Mouse (Mus musculus) layer of hippocampus, adult 2 months (tissue): ENCODE measurements at regions not wholly inside any gene's neighbourhood (a gene's known extent, or its start where the extent isn't known, plus 50 kb on each side); places are given as distances from the start of the nearest gene placed in this dataset.

Experiments
- DNase-seq, 2 experiments: peaks; one replicate each; pipeline ENCODE4 v3.0.0; 2022; ENCODE audit warnings: low spot score in 2 of 2
- H3K27ac ChIP-seq: fragments of 200-600 bp; 2 replicates; pipeline ENCODE4 v1.8.1; 2022
- H3K4me3 ChIP-seq: fragments of 200-600 bp; 2 replicates; pipeline ENCODE4 v1.8.1; 2022; ENCODE audit warnings: mild to moderate bottlenecking
- CTCF ChIP-seq: fragments of 200-600 bp; conservative IDR thresholded peaks from 2 replicates; pipeline ENCODE4 v1.8.1; 2022; ENCODE audit warnings: antibody characterized with exemption, mild to moderate bottlenecking, moderate library complexity

- Histone ChIP-seq H3K27ac (no peak overlapping the region), H3K4me3 (no peak overlapping the region)
- DNase-seq, result no peak
- no peak for TF ChIP-seq CTCF
Measured at GRCm38 (mm10) chr5:116892877-116893276, 223.0 kb downstream of the Suds3 start.

DNA sequence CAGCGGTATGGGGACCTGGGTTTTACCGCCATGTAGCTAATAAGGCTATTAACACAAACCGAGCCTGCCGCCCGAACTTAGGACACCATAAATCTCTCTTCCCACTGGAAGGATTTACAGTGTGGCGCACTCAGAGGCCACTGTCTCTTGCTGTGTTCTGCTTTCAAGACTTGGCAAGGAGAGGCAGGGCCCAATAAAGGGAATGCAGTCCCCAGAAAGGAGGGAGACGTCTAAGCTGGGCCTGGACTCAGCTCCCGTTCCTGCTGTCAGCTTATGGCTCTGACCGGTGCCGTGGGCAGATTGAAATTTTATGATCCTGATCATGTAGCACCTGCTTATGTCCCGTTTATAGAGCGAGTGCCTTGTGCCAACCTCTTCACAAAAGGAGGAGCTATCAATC is 226.7 kb downstream of the Suds3 start:
- no peak overlapping the region for H3K27ac ChIP-seq
- DNase-seq, result no peak
- H3K4me3 ChIP-seq, result no peak overlapping the region
- TF ChIP-seq CTCF, result no peak

DNA sequence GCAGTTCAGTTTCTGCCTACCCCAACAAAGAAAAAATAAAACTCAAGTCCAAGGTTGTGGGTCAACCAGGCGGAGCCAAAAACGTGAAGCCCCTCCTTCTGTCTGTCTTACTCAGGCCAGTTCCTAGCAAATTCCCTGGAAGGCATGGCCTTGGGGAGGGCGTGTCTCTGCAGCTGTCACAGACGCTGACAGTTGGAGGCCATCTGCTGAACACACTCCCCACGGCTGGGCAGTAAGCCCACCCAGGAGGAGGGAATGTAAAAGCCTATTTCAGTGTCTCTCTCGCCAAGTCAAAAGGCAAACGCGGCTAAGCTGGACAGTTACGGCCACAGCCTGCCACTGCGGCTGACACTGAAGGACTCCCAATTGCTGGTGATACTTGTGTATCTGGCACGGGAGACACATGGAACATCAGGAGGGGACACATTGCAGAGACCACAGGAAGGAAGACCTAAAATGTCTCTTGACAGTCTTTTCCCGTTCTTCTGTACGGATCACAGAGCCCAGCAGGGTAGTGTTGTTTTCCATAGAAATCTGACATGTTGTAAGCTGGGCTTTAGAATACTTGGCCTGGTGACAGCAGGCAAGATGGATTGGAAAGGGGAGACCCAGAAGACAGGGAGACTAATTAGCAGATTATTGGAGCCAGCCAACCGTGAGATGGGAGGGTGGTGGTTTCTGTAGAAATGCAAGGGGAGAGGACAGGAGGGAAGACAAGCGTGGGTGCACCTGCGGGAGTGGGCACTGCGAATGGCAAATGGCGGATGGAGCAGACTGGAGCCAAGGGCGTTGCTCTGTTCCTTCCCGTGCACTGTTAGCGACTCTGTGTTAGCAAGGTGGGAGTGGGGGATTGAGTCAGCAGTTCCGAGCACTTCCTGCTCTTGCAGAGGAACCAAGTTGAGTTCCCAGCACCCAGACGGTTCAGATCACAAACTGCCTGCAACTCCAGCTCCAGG is 229.5 kb downstream of the Suds3 start:
- DNase-seq, result peak in 1 of 2 experiments; percentile 32
- TF ChIP-seq CTCF, result no peak
- H3K27ac ChIP-seq, result peak overlapping the region; percentile 14; the same call in 1 of the 2 replicates
- H3K4me3 ChIP-seq, result no peak overlapping the region

DNA sequence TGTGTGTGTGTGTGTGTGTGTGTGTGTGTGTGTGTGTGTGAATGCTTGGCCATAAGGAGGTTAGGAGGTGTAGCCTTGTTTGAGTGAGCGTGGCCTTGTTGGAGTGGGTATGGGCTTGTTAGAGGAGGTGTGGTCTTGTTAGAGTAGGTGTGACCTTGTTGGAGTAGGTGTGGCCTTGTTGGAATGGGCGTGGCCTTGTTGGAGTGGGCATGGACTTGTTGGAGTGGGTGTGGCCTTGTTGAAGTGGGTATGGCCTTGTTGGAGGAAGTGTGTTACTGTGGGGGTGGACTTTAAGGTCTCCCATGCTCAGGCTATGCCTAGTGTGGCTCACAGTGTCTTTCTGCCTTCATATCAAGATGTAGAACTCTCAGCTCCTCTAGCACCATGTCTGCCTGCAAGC is 236.2 kb downstream of the Suds3 start:
- no peak for TF ChIP-seq CTCF
- DNase-seq, result no peak

GRCm38 (mm10) chr5:116874941-116875340 is 241.0 kb downstream of the Suds3 start:
- no peak for TF ChIP-seq CTCF
- no peak for DNase-seq
- H3K27ac ChIP-seq, result no peak overlapping the region
- H3K4me3 ChIP-seq, result no peak overlapping the region

More for the DNA sequence above, 236.2 kb downstream of the Suds3 start:
- H3K27ac ChIP-seq, result no peak overlapping the region
- no peak overlapping the region for H3K4me3 ChIP-seq

DNA sequence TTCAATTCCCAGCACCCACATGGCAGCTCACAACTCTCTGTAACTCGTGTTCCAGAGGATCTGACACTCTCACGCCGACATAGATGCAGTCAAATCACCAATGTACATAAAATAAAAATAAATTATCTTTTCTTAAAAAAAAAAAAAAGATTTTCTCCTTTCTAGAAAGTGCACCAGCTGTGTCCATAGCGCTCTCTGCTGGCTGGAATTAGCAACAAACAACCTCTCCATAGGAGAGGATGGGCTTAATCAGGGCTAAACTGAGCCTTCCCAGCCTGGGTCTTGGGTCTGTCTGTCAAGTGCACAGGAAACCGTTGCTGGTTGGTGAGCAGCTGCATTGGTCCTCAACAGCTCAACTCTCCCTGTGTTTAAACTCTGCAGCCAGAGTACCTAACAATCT is 247.8 kb downstream of the Suds3 start:
- no peak overlapping the region for H3K27ac ChIP-seq
- no peak for DNase-seq
- TF ChIP-seq CTCF, result peak; percentile 72
- H3K4me3 ChIP-seq, result no peak overlapping the region

DNA sequence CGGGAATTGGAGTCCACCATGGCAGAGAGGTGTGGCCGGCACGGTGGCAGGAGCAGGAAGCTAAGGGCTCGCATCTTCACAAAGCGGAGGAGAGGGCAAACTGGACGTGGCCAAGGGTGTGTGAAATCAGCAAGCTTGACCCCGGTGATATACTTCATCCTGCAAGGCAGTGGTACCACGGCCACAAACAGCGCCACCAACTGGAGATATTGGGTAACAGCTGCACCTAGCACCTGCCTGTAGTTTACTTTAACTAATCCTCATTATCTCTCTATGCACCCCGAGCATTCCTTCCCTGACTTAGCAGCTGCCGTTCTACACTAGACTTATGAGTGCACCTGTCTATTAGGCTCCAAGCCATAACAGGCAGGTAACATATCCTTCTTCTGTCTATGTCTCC is 251.6 kb downstream of the Suds3 start:
- H3K27ac ChIP-seq, result no peak overlapping the region
- H3K4me3 ChIP-seq, result no peak overlapping the region
- TF ChIP-seq CTCF, result peak; percentile 26; the same call in 1 of the 2 replicates
- DNase-seq, result no peak

GRCm38 (mm10) chr5:116852691-116853090 is 261.1 kb upstream of the Srrm4 start:
- Histone ChIP-seq H3K4me3 (no peak overlapping the region), H3K27ac (no peak overlapping the region)
- TF ChIP-seq CTCF, result no peak
- no peak for DNase-seq

DNA sequence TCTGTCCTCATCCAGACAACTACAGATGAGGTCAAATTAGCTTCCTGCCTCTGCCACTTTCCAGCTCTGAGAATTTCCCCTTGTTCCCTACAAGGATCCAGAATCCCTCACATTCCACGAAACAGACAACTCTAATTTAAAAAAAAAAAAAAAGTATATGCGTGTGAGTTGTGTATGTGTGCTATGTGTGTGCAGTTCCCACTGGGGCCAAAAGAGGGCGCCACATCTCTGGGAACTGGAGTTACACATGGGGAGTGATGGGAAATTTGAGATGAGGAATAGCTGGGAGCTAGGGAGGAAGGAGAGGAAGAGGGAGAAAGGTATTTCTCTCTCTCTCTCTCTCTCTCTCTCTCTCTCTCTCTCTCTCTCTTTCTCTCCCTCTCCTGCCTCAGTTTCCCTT is 240.3 kb upstream of the Srrm4 start:
- TF ChIP-seq CTCF, result peak; percentile 36
- H3K4me3 ChIP-seq, result no peak overlapping the region
- DNase-seq, result no peak
- H3K27ac ChIP-seq, result no peak overlapping the region

DNA sequence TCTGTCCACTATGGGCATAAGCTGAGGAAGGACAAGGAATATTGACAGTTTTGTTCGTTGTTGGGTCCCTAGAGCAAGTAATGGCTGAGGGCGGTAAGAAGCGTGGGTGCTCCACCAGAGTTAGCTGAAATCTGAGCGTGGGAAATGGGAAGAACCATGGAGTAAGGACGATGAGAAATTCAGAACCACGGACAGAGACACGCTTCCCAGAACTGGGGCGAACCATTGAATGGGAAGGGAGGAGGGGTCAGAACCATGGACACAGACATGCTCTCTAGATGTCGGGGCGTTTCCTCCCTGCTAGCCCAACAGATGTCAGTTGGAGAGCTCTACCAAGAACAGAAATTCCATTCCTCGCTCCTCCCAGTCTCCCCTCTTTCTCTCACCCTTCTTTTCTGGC is 238.2 kb upstream of the Srrm4 start:
- no peak for DNase-seq
- no peak for TF ChIP-seq CTCF
- Histone ChIP-seq H3K4me3 (no peak overlapping the region), H3K27ac (no peak overlapping the region)

DNA sequence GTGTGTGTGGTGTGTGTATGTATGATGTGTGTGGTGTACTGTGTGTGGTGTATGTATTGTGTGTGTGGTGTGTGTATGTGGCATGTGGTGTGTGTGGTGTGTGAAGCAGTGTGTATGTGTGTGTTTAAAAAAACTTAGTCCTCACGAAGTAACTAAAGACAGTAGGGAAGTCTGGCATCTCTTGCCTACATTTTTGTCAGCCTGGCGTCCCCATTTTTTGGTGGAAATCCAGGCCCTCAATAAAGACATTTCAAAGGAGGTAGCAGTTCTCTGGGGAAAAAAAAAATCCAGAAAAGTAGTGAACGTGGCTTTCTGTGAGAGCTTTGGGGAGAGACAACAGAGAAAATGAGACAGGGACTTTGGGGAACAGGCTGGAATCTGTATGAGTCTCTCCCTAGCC is 231.6 kb upstream of the Srrm4 start:
- Histone ChIP-seq H3K4me3 (no peak overlapping the region), H3K27ac (no peak overlapping the region)
- TF ChIP-seq CTCF, result no peak
- no peak for DNase-seq

GRCm38 (mm10) chr5:116822141-116822540 is 230.5 kb upstream of the Srrm4 start:
- no peak for TF ChIP-seq CTCF
- H3K27ac ChIP-seq, result no peak overlapping the region
- DNase-seq, result no peak
- no peak overlapping the region for H3K4me3 ChIP-seq

GRCm38 (mm10) chr5:116809799-116810198 is 218.2 kb upstream of the Srrm4 start:
- Histone ChIP-seq H3K27ac (no peak overlapping the region), H3K4me3 (no peak overlapping the region)
- no peak for TF ChIP-seq CTCF
- no peak for DNase-seq
